Mouse (Mus musculus) cerebellum, postnatal 14 days (tissue): ENCODE results near the gene Olfr157.
"Not testable (repeated sequence)": the region's sequence is repeated elsewhere in the genome, so short reads cannot be mapped to it uniquely, and the experiment has no call there.

Experiments
- DNase-seq, 2 experiments: peaks; one replicate each; pipeline ENCODE4 v3.0.0; 2021; ENCODE audit warnings: mixed read lengths in 2 of 2

The Olfr157 gene

DNA sequence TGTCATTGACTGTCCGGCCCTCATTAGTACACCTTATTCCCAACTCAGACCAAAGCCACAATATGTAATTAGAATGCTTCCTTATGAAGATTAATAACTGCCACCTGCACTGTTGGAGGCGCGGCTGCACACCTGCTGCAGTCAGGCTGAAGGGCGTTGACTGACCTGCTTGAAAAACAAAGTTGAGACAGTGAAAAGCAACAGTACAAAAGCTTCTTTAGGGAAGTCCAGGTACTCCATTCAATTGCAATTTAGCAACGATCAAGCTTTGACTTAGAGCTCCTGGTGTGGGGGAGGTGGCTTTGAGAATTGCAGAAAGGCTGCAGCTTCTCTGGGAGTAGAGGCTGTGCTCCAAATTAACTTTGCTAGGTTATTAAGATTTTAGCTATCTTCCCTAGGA is 44.2 kb downstream of the Olfr157 start:
- not testable (repeated sequence) for DNase-seq

DNA sequence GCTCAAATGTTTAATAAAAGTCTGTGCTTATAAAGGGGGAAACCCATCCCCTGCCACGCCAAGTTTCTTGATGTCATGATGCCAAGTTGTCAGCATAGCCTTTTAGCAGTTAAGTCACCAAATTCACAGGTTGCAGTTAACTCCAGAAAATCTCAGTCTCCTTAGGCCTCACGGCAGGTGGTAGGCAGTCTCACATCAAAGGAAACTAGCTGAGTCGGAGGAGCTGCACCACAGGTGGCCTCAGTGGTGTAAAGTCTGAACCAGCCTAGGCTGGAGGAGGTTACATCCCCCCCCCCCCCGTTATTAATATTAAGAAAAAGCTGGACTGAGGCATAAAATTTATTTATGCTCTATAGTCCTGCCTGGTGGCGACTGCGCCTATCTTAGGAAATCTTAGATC is 44.7 kb downstream of the Olfr157 start:
- no peak for DNase-seq
